Mouse (Mus musculus) v-Abl transformed pro-B cells (cell line): ENCODE measurements around the gene Prpf40b.

Experiments used
- in situ Hi-C, 2 experiments: fragments of 400-800 bp; cut with MboI; formaldehyde crosslinking; loops; one replicate each; pipeline ENCODE4 v1.15.1; 2025; ENCODE audit not compliant: unreplicated experiment in 2 of 2

The Prpf40b gene

DNA sequence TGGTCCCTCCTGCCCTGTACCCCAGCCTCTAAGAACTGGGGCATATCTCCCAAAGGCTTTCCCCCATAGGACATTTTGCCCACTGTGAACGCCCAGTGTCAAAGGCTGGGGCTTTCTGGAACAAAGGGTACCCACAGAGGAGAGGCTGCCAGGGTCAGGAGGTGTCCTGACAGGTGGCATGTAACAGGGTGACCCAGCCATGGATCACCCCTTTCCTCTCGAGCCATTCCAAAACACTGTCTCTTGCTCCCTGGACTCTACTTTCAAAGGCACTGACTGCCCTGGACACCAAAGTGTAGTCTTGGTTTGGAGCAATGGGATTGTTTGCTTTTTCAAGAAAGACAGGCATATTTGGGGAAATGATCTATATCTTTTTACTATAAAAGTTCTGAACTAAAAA lies 35.4 kb downstream of the Prpf40b start:
- in situ Hi-C loops, result loop anchor here in 1 of 2 experiments (5.0 kb wide), 1 partner anchor 37 kb away; no protein-coding TSS in a partner anchor

- in situ Hi-C loops, result loop anchor here in 1 of 2 experiments (5.0 kb wide), 1 partner anchor 36 kb away; no protein-coding TSS in a partner anchor
Observed at GRCm38 (mm10) chr15:99331341-99331740, 36.5 kb downstream of the Prpf40b start.

DNA sequence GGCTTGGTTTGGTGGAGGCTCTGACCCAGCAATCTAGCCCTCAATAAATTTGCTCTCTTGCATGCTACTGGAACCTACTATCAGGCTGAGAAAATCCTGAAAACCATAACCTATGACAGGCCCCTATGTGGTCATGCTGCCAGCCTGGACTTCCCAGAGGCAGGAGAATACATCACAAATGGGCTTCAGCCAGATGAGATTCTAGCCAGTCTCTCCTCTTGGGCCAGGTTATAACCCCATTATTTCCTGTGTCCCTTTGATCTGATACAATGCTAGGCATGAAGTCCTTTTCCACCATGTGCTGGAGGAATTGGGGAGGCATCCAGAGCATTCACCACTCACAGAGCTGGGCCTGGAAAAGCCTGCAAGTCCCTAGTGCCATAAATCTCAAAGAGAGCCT lies 37.2 kb downstream of the Prpf40b start:
- in situ Hi-C loops, result loop anchor here in 1 of 2 experiments (5.0 kb wide), 1 partner anchor 35 kb away; no protein-coding TSS in a partner anchor

GRCm38 (mm10) chr15:99332921-99333675 lies 38.2 kb downstream of the Prpf40b start:
- in situ Hi-C loops, result loop anchor here in 1 of 2 experiments (5.0 kb wide), 1 partner anchor 34 kb away; no protein-coding TSS in a partner anchor

- in situ Hi-C loops, result loop anchor here in 1 of 2 experiments (5.0 kb wide), 1 partner anchor 34 kb away; no protein-coding TSS in a partner anchor
Observed at GRCm38 (mm10) chr15:99333676-99334065, 38.8 kb downstream of the Prpf40b start.

DNA sequence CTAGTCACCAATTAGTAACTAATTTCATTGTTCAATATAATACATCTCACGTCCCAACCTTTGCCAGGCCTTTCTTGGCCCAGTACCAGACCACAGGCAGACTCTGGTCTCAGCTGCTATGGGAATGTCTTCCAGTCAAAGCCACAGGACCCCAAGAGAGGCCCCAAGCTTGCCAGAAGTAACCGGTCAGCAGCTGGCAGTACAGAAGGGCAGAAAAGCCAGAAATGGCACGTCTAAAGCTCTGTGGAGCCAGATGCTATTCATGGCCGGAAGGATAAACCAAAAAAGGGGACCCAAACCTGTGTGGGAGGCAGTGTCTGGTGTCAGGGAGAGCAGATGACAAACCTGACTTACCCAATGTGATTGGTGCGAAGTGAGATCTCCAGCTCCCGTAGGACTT lies 39.6 kb downstream of the Prpf40b start:
- in situ Hi-C loops, result loop anchor here in 1 of 2 experiments (5.0 kb wide), 1 partner anchor 33 kb away; no protein-coding TSS in a partner anchor

DNA sequence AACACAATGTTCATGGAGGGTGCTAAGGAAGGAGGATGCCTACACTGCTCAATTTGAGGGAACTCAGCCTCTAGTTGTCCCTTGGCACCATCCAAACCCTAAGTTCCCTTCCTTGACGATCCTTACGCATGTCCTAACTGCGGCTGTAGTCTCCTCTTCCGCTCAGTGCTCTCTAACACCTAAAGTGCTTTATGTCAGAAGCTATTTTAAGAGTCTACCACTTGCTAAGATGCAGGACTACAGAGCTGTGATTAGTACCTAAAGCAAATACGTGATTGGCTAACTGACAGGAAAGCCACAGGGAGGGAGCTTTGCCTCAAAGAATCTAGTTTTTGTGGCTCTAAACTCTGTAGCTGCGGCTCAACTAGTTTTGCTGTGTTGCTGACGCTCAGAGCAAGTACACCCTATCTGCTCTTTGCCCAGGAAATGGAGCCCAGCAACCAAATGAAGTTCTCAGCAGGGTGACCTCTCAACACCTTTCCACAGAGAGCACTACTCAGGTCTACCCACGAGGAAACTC lies 41.0 kb downstream of the Prpf40b start:
- in situ Hi-C loops, result no loop called here

DNA sequence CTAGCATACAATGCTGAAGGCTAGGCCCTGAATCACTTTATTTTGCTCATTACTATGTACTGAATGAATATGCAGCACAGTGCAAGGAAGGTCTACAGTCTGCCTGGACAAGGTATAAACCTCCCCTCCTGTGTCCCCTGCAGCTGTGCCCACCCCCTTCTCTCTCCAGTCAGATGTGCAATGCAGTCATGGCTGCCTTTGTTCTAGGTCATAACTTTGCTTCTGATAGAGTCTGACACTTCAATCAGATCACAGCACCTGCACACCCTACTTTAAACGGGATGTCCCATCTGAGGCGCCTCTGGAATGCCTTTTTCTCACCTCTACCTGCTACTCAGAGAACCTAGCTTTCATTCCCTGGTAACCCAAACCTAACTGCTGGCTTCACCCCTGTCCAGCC lies 44.0 kb downstream of the Prpf40b start:
- in situ Hi-C loops, result no loop called here

GRCm38 (mm10) chr15:99339669-99340068 lies 44.8 kb downstream of the Prpf40b start:
- in situ Hi-C loops, result no loop called here

- in situ Hi-C loops, result no loop called here
Observed at GRCm38 (mm10) chr15:99341102-99341501, 46.2 kb downstream of the Prpf40b start.

DNA sequence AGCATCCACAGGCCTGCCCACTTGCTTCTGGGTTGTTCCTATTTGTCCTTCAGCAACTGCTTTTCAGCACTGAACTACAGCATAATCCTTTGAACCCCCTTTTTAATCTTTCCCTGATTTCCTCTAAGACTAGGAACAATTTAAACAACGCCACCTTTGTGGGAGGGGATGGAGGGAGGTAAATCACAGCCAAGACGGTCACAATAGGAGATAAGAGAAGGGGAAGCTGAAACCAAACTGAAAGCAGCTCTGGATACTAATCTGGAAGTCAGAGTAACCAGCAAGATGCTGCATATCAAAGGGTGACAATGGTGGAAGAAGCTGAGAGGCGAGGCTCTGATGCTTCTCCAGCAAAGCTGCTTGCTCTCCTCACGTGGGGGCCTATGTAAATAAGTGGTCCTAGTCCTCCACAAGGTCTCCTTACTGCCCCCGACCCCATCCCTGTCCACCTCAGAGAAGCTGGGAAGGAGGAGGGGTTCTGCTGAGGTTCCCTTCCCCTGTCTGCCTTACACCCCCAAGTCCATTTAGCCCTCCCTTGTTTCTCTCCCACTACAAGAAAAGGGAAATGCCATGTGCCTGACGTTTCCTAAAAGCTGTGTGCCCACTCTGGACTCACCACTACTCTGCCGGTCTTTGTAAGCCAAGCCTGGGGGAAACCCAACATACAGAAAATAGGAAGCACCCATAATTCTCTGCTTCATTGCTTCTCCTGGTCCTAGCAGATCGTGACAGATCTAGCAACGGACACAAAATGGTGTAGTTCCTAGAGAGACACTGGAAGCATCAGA lies 47.5 kb downstream of the Prpf40b start:
- in situ Hi-C loops, result no loop called here

GRCm38 (mm10) chr15:99343414-99344147 lies 48.7 kb downstream of the Prpf40b start:
- in situ Hi-C loops, result no loop called here

DNA sequence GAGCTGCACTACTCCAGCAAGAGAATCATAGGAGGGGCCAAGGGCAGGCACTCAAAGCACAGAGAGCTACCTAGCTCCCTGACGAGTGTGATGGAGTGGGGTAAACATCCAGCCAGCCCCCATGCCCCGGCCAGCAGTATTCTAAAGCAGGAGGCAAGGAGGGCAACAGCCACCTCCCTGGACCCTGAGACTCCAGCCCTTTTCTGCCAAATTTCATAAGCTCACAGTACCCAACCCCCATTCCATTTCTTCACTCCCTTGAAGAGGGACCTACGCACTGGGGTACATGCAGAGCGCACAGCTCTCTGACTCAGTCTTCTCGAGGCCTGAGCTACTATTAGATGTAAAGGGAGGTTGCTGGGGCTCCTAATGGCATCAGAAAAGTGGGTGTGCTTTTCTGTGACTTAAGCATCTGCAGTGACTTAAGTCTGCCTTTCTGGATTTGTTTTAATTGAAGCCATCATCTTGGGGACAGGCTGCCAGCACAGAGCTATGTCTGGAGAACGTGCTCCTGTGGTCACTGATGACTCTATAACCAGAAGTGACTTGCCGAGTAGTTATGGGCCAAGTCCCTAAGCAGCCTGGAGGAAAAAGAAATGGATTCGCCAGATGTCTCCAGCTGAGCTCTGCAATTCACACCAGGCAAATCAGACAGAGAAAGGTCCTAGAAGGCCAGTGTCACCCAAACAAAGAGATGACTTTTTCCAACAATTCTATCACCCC lies 49.4 kb downstream of the Prpf40b start:
- in situ Hi-C loops, result no loop called here

GRCm38 (mm10) chr15:99344961-99345360 lies 50.1 kb downstream of the Prpf40b start:
- in situ Hi-C loops, result no loop called here

- in situ Hi-C loops, result no loop called here
Observed at GRCm38 (mm10) chr15:99351610-99352009, 56.7 kb downstream of the Prpf40b start.

GRCm38 (mm10) chr15:99352306-99352705 lies 57.4 kb downstream of the Prpf40b start:
- in situ Hi-C loops, result no loop called here

GRCm38 (mm10) chr15:99355660-99356059 lies 60.8 kb downstream of the Prpf40b start:
- in situ Hi-C loops, result no loop called here

DNA sequence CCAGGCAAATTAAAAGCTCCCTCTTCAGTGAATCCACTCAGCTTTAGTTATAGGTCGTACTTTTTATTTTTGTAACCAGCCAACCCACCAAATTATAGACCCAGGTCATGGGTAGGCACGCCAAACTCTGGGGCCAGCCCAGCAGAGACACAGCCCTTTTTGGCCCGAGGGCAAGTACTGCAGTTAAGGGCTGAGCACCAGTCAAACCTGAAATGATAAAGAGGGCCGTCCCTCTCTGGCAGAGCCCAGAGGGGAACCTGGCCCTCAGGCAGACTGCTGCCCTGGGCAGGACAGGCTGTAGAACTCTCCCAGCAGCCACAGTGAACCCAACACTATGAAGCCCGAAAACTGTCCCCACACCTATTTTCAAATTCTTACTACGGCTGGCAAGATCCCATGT lies 61.6 kb downstream of the Prpf40b start:
- in situ Hi-C loops, result no loop called here

- in situ Hi-C loops, result no loop called here
Observed at GRCm38 (mm10) chr15:99358952-99359351, 64.1 kb downstream of the Prpf40b start.

DNA sequence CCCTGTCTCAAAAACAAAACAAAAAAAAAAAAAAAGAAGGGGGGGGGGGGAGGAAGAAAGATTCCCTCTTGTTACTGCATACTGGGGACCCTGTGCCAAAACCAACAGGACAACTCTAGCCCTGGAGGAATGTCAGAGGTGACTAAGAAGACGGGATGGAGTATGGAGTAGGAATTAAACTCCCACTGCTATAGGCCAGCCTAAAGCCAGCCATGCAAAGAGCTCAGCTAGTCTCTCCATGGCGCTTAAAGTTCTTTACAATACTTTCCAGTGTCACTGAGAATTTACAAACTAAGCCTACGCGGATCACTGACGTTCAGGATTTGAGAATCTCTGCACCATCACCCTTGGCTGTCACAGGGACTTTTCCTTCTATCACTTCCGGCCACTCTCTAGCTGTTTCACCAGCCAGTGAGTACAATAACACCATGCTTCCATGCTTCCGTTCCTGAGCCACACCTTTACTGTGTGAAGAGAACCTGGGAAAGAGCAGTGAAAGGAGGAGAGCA lies 69.2 kb downstream of the Prpf40b start:
- in situ Hi-C loops, result no loop called here
